Mouse (Mus musculus): Measurements from ENCODE around the gene Bpifb2.

The Bpifb2 gene

GRCm38 (mm10) chr2:153933311-153933710 is 58.5 kb downstream of the Bpifb2 start:
- peak; percentile 31 to 57 for DNase-seq

- no peak for DNase-seq
These were observed 60.5 kb downstream of the Bpifb2 start for GRCm38 (mm10) chr2:153935348-153935747.

- no peak for DNase-seq
These were observed 63.0 kb downstream of the Bpifb2 start, which contains the start of gene Bpifb4 for GRCm38 (mm10) chr2:153937843-153938242. TSS of gene Bpifb4 (plus strand) at chr2:153938212.

- peak; percentile 81 to 87 for DNase-seq
These were observed 68.7 kb downstream of the Bpifb2 start for GRCm38 (mm10) chr2:153943537-153943936.

- DNase-seq = no peak
These were observed 69.7 kb downstream of the Bpifb2 start for GRCm38 (mm10) chr2:153944567-153944966.
